Mouse (Mus musculus) MEL (cell line): ENCODE data around the gene Dohh. TPM values are rescaled to one million over a fixed set of nuclear protein-coding genes. Genes with fewer than 3 reads are reported as not detected.

Experiments
- DNase-seq: peaks from one replicate; pipeline ENCODE4 v3.0.0; 2011; ENCODE audit warnings: low read depth, low spot score
- H3K27ac ChIP-seq: 2 replicates; pipeline ENCODE4 v1.5.1; 2012; ENCODE audit warnings: low read depth, mild to moderate bottlenecking, control low read depth, low read length, moderate library complexity; ENCODE audit not compliant: control insufficient read depth
- H3K27me3 ChIP-seq, 2 experiments: fragments of 150-350 bp in 1 of 2; sonication (generic) in 1 of 2; 2 replicates each; pipeline ENCODE4 v1.6.1; 2012; ENCODE audit warnings: low read length in 2 of 2, mild to moderate bottlenecking in 2 of 2, improper control_type of control experiment in 1 of 2, moderate library complexity in 1 of 2; ENCODE audit not compliant: insufficient read depth in 2 of 2, control insufficient read depth in 1 of 2
- H3K36me3 ChIP-seq, 2 experiments: 2 replicates each; pipeline ENCODE4 v1.6.1; 2012 to 2014; ENCODE audit warnings: low read length in 2 of 2, improper control_type of control experiment in 1 of 2, inconsistent platforms in 1 of 2, mild to moderate bottlenecking in 1 of 2; ENCODE audit not compliant: insufficient read depth in 2 of 2, control insufficient read depth in 1 of 2
- H3K4me1 ChIP-seq, 2 experiments: fragments of 150-350 bp in 1 of 2; sonication (generic) in 1 of 2; 2 replicates each; pipeline ENCODE4 v1.6.1; 2012; ENCODE audit warnings: low read length in 2 of 2, improper control_type of control experiment in 1 of 2, mild to moderate bottlenecking in 1 of 2; ENCODE audit not compliant: insufficient read depth in 2 of 2, control insufficient read depth in 1 of 2
- H3K4me3 ChIP-seq, 2 experiments: fragments of 150-350 bp in 1 of 2; sonication (generic) in 1 of 2; 2 replicates each; pipeline ENCODE4 v1.5.1; 2012; ENCODE audit warnings: low read depth in 2 of 2, low read length in 2 of 2, mild to moderate bottlenecking in 2 of 2, moderate library complexity in 2 of 2, control low read depth in 1 of 2, improper control_type of control experiment in 1 of 2; ENCODE audit not compliant: control insufficient read depth in 1 of 2, insufficient read depth in 1 of 2
- H3K79me2 ChIP-seq: 2 replicates; pipeline ENCODE4 v1.6.1; 2012; ENCODE audit warnings: mild to moderate bottlenecking, low read length, moderate library complexity; ENCODE audit not compliant: control insufficient read depth, poor library complexity, insufficient read depth
- H3K9ac ChIP-seq: 2 replicates; pipeline ENCODE4 v1.6.1; 2012; ENCODE audit warnings: low read depth, mild to moderate bottlenecking, control low read depth, low read length, moderate library complexity; ENCODE audit not compliant: control insufficient read depth, poor library complexity, severe bottlenecking
- H3K9me3 ChIP-seq: fragments of 150-350 bp; sonication (generic); replicated peaks from 2 replicates; pipeline ENCODE4 v1.6.1; 2012; ENCODE audit warnings: mild to moderate bottlenecking, low read length, improper control_type of control experiment, moderate library complexity; ENCODE audit not compliant: insufficient read depth
- BHLHE40 ChIP-seq: IDR thresholded peaks from 2 replicates; pipeline ENCODE4 v1.6.1; 2012; ENCODE audit warnings: low read depth, mild to moderate bottlenecking, inconsistent platforms, low read length, improper control_type of control experiment, borderline replicate concordance
- E2F4 ChIP-seq: IDR thresholded peaks from 2 replicates; pipeline ENCODE4 v1.6.1; 2011; ENCODE audit warnings: low read depth, low read length, improper control_type of control experiment, borderline replicate concordance
- ELF1 ChIP-seq: IDR thresholded peaks from 2 replicates; pipeline ENCODE4 v1.6.1; 2014; ENCODE audit warnings: low read depth, mild to moderate bottlenecking, inconsistent platforms, low read length, improper control_type of control experiment, moderate library complexity
- EP300 ChIP-seq, 2 experiments: IDR thresholded peaks; 2 replicates each; pipeline ENCODE4 v1.6.1; 2011; ENCODE audit warnings: improper control_type of control experiment in 2 of 2, low read length in 2 of 2, low read depth in 1 of 2, mild to moderate bottlenecking in 1 of 2
- GATA1 ChIP-seq: IDR thresholded peaks from 2 replicates; pipeline ENCODE4 v1.6.1; 2011; ENCODE audit warnings: low read depth, low read length, improper control_type of control experiment
- JUND ChIP-seq: IDR thresholded peaks from 2 replicates; pipeline ENCODE4 v1.6.1; 2011; ENCODE audit warnings: low read depth, mild to moderate bottlenecking, improper control_type of control experiment, low read length
- KAT2A ChIP-seq: conservative IDR thresholded peaks from 2 replicates; pipeline ENCODE4 v1.6.1; 2012; ENCODE audit warnings: low read depth, low read length, improper control_type of control experiment, inconsistent platforms
- MAX ChIP-seq: IDR thresholded peaks from 2 replicates; pipeline ENCODE4 v1.6.1; 2011; ENCODE audit warnings: low read length, improper control_type of control experiment
- MXI1 ChIP-seq: IDR thresholded peaks from 2 replicates; pipeline ENCODE4 v1.6.1; 2011; ENCODE audit warnings: mild to moderate bottlenecking, low read depth, low read length, improper control_type of control experiment
- MYB ChIP-seq: IDR thresholded peaks from 2 replicates; pipeline ENCODE4 v1.6.1; 2011; ENCODE audit warnings: mild to moderate bottlenecking, low read depth, low read length, improper control_type of control experiment
- POLR2AphosphoS5 ChIP-seq: IDR thresholded peaks from 2 replicates; pipeline ENCODE4 v1.6.1; 2012; ENCODE audit warnings: low read depth, borderline replicate concordance, mild to moderate bottlenecking, inconsistent platforms, low read length, moderate library complexity, mixed read lengths
- RAD21 ChIP-seq: IDR thresholded peaks from 2 replicates; pipeline ENCODE4 v1.6.1; 2011; ENCODE audit warnings: mild to moderate bottlenecking, low read depth, low read length, improper control_type of control experiment
- TAL1 ChIP-seq: IDR thresholded peaks from 2 replicates; pipeline ENCODE4 v1.6.1; 2012; ENCODE audit warnings: mild to moderate bottlenecking, inconsistent platforms, low read length, moderate library complexity, mixed read lengths
- USF1 ChIP-seq: IDR thresholded peaks from 2 replicates; pipeline ENCODE4 v1.6.1; 2014; ENCODE audit warnings: low read depth, mild to moderate bottlenecking, inconsistent platforms, low read length, improper control_type of control experiment, moderate library complexity
- ZC3H11A ChIP-seq: IDR thresholded peaks from 2 replicates; pipeline ENCODE4 v1.6.1; 2012; ENCODE audit warnings: low read depth, mild to moderate bottlenecking, inconsistent platforms, low read length, improper control_type of control experiment
- ZMIZ1 ChIP-seq: IDR thresholded peaks from 2 replicates; pipeline ENCODE4 v1.6.1; 2012; ENCODE audit warnings: low read depth, mild to moderate bottlenecking, inconsistent platforms, low read length, improper control_type of control experiment, moderate library complexity
- ZNF384 ChIP-seq: IDR thresholded peaks from 2 replicates; pipeline ENCODE4 v1.6.1; 2012; ENCODE audit warnings: low read depth, mild to moderate bottlenecking, inconsistent platforms, low read length, improper control_type of control experiment
- polyA plus RNA-seq, 2 experiments: library from polyadenylated mRNA; stranded (reverse) in 1 of 2; unstranded in 1 of 2; fragments of >175 nt in 1 of 2; fragments of >200 nt in 1 of 2; gene quantifications; 2 replicates each; pipeline versions ENCODE4 v1.2.1 to v1.2.4; 2012; ENCODE audit warnings: low replicate concordance in 2 of 2, low read depth in 1 of 2; ENCODE audit not compliant: insufficient read length in 2 of 2, insufficient read depth in 1 of 2, missing spikeins in 1 of 2
- total RNA-seq: library from RNA; depleted of rRNA; stranded (reverse); fragments of 300-350 nt; gene quantifications from 2 replicates; pipeline ENCODE4 v1.2.3, GENCODE M21; 2012

Dohh gene
- total and polyA plus RNA-seq, 3 experiments = 145 to 153 TPM; not detected in 1

DNA sequence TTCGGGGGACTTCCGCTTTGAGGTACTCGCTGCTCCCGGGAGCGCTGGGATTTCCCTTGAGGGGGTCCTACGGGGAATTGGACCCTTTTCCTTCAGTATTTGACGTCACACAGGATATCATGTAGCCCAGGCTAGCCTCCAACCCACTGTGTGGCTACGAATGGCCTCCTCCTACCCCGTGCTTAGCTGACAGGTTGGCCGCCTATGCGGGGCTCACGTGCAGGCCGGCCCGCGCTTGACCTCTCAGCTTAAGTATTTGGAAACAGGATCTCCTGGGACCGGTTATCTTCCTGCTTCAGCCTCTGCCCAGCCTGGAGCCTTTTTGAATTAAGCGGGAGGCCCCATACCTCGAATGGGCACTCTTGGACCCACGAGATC lies 366 bp downstream of the Dohh start:
- H3K4me3 ChIP-seq = peak overlapping the region; percentile 85 to 90
- peaks cover 17% of the 10 kb centered on the region for H3K79me2 ChIP-seq
- peak overlapping the region; percentile 88 for H3K27ac ChIP-seq
- peak overlapping the region; percentile 89 for H3K9ac ChIP-seq
- H3K27me3 ChIP-seq = no peaks in the 10 kb centered on the region
- no peak for TF ChIP-seq GATA1
- 0 out of 2 replicates have a peak, but pooled peaks have one; percentile 5 for TF ChIP-seq MXI1
- H3K36me3 ChIP-seq = peaks cover 0 to 31% of the 10 kb centered on the region in 2 experiments; a peak in 2 of 4 replicates
- peaks cover 19 to 38% of the 10 kb centered on the region in 2 experiments for H3K4me1 ChIP-seq
- no peak for DNase-seq
- no peaks in the 10 kb centered on the region for H3K9me3 ChIP-seq

DNA sequence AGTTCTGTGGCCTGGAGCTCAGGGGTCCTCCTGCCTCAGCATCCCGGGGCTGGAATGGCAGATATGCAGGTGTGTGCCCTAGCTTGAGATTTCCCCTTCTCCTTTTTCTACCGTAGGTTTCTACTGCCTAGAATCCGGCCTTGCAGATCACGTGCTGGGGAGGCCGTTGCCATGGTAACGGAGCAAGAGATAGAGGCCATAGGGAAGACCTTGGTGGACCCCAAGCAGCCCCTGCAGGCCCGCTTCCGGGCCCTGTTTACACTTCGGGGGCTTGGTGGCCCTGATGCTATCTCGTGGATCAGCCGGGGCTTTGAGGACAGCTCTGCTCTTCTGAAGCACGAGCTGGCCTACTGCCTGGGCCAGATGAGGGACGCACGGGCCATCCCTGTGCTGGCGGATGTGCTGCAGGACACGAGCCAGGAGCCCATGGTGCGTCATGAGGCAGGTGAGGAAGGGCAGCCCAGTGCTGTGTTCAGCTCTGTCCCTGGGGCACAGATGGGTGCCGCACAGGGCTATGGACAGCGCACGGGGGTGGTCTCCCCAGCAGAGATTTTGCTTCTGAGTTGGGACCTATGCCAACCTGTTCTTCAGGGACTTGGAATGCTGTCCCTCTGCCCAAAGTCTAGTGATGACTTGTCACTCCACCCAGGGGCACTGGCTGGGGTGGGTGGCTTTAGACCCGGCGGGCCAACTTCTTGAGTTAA lies 1.5 kb downstream of the Dohh start:
- Histone ChIP-seq H3K9ac (peak overlapping the region; percentile 89), H3K9me3 (no peaks in the 10 kb centered on the region), H3K36me3 (peaks cover 0 to 23% of the 10 kb centered on the region in 2 experiments; a peak in 2 of 4 replicates), H3K4me1 (peaks cover 13 to 31% of the 10 kb centered on the region in 2 experiments), H3K79me2 (peaks cover 17% of the 10 kb centered on the region), H3K4me3 (peak overlapping the region; percentile 85 to 90; a peak in 3 of 4 replicates), H3K27me3 (no peaks in the 10 kb centered on the region), H3K27ac (no peak overlapping the region)
- DNase-seq = peak; percentile 35
- TF ChIP-seq MXI1 = no peak
- TF ChIP-seq ZNF384 = no peak
- TF ChIP-seq RAD21 = no peak
- TF ChIP-seq BHLHE40 = peak; percentile 55; the same call in 1 of the 2 replicates
- no peak for TF ChIP-seq JUND
- no peak for TF ChIP-seq POLR2AphosphoS5
- no peak for TF ChIP-seq EP300 (IDR thresholded peaks at IDR 0.05; ENCODE audit: low read depth in 1 of 2, low read length in 2 of 2)
- TF ChIP-seq GATA1 = no peak
- TF ChIP-seq MAX = no peak
- no peak for TF ChIP-seq MYB
- TF ChIP-seq ZC3H11A = no peak
- no peak for TF ChIP-seq E2F4
- no peak for TF ChIP-seq TAL1
- no peak for TF ChIP-seq ELF1
- TF ChIP-seq KAT2A = no peak
- TF ChIP-seq USF1 = peak; percentile 76
- TF ChIP-seq ZMIZ1 = no peak
